Mouse (Mus musculus) heart, embryonic 16.5 days (tissue): ENCODE data around the gene Disp2. TPM values are rescaled to one million over a fixed set of nuclear protein-coding genes. Genes with fewer than 3 reads are reported as not detected.
A peak's percentile ranks its signal among the peaks of the same experiment; 100 is the strongest.

Experiments
- ATAC-seq: fragments of 200-750 bp; cut with Nextera tagmentation; replicated peaks from 2 replicates; pipeline ENCODE4 v1.8.0; 2017; ENCODE audit warnings: moderate number of reproducible peaks; ENCODE audit not compliant: insufficient read depth, low FRiP score; ENCODE audit errors: extremely low read depth
- H3K27ac ChIP-seq: fragments of 300-500 bp; sonication (generic); 2 replicates; pipeline ENCODE4 v1.5.1; 2014; ENCODE audit warnings: mild to moderate bottlenecking, low read length, control low read depth, moderate library complexity
- H3K27me3 ChIP-seq: fragments of 300-500 bp; sonication (generic); 2 replicates; pipeline ENCODE4 v1.6.1; 2014; ENCODE audit warnings: low read length, mixed read lengths; ENCODE audit not compliant: control insufficient read depth, insufficient read depth
- H3K36me3 ChIP-seq: fragments of 300-500 bp; sonication (generic); 2 replicates; pipeline ENCODE4 v1.6.1; 2014; ENCODE audit not compliant: control insufficient read depth, insufficient read depth
- H3K4me1 ChIP-seq: fragments of 300-500 bp; sonication (generic); 2 replicates; pipeline ENCODE4 v1.6.1; 2014; ENCODE audit warnings: low read length, mixed read lengths; ENCODE audit not compliant: control insufficient read depth, insufficient read depth
- H3K4me2 ChIP-seq: fragments of 300-500 bp; sonication (generic); 2 replicates; pipeline ENCODE4 v1.6.1; 2014; ENCODE audit warnings: low read depth, mild to moderate bottlenecking, control low read depth, low read length
- H3K4me3 ChIP-seq: fragments of 300-500 bp; sonication (generic); 2 replicates; pipeline ENCODE4 v1.5.1; 2014; ENCODE audit warnings: mild to moderate bottlenecking, control low read depth, low read length
- H3K9ac ChIP-seq: fragments of 300-500 bp; sonication (generic); 2 replicates; pipeline ENCODE4 v1.6.1; 2014; ENCODE audit warnings: low read length, control low read depth
- H3K9me3 ChIP-seq: fragments of 300-500 bp; sonication (generic); replicated peaks from 2 replicates; pipeline ENCODE4 v1.6.1; 2016; ENCODE audit warnings: low read length; ENCODE audit not compliant: control insufficient read depth
- WGBS: fragments of 180-500 bp; shearing (Covaris S2); extraction: QIAGEN DNeasy Blood & Tissue Kit; methylation state at CpG from one replicate; pipeline ENCODE4 v1.1.7; 2014; 5-methylcytosine and 5-hydroxymethylcytosine counted together
- polyA plus RNA-seq: library from polyadenylated mRNA; unstranded; fragments of >200 nt; fragmentation: Nextera tagmentation; extraction: Ambion mirVana; gene quantifications from 2 replicates; pipeline ENCODE4 v1.2.1, GENCODE M21; 2015

The Disp2 gene
- 0.10 and 0.24 TPM in 2 replicates for polyA plus RNA-seq

- Histone ChIP-seq H3K9ac (0 out of 2 replicates have a peak within 1 kb of the TSS, but pooled peaks have one; percentile 14), H3K4me3 (peak within 1 kb of the TSS; percentile 39), H3K27ac (no peak within 1 kb of the TSS), H3K4me1 (peaks cover 11% of the 10 kb centered on the region), H3K27me3 (no peaks in the 10 kb centered on the region; the same call in none of the 2 replicates), H3K9me3 (no peaks in the 10 kb centered on the region), H3K36me3 (no peaks in the 10 kb centered on the region), H3K4me2 (peak within 1 kb of the TSS; percentile 68)
- peak; percentile 83 for ATAC-seq
- WGBS: 12% methylated on average over 39 of the region's 39 CpGs
Observed at GRCm38 (mm10) chr2:118779504-118780480, at the start of gene Disp2. Gene Disp2, plus strand, starts transcription at chr2:118779719.

GRCm38 (mm10) chr2:118729816-118730621 is 49.5 kb upstream of the Disp2 start:
- H3K36me3 ChIP-seq: no peaks in the 10 kb centered on the region
- no peak overlapping the region for H3K9ac ChIP-seq
- no peak for ATAC-seq
- peaks cover 2% of the 10 kb centered on the region; the same call in 1 of the 2 replicates for H3K27me3 ChIP-seq
- no peak overlapping the region for H3K4me2 ChIP-seq
- 32% methylated on average over 8 of the region's 8 CpGs for WGBS
- no peak overlapping the region for H3K4me3 ChIP-seq
- no peaks in the 10 kb centered on the region for H3K9me3 ChIP-seq
- H3K27ac ChIP-seq: no peak overlapping the region
- peaks cover 28% of the 10 kb centered on the region for H3K4me1 ChIP-seq

DNA sequence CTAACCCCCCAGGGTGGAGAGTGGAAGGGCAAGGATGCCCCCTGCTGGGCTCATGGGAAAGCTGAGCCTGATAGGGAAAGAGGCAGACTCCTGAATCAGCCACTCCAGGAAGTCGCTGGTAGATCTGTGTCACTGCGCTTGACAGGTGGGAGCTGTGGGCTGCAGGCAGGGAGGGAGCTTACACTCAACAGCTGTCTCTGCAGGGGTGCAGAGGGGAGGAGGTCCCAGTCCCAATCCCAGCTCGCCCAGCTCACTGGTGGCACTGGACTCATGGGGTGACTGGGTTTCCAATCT is 49.0 kb upstream of the Disp2 start:
- peaks cover 2% of the 10 kb centered on the region; the same call in 1 of the 2 replicates for H3K27me3 ChIP-seq
- peak; percentile 58 for ATAC-seq

GRCm38 (mm10) chr2:118731981-118732380 is 47.5 kb upstream of the Disp2 start:
- no peak overlapping the region for H3K9ac ChIP-seq
- no peak overlapping the region for H3K4me2 ChIP-seq
- no peaks in the 10 kb centered on the region for H3K36me3 ChIP-seq
- no peak for ATAC-seq
- no peak overlapping the region for H3K27ac ChIP-seq
- WGBS: 74% methylated on average over 5 of the region's 5 CpGs
- H3K4me3 ChIP-seq: no peak overlapping the region
- no peaks in the 10 kb centered on the region for H3K9me3 ChIP-seq
- H3K27me3 ChIP-seq: peaks cover 2% of the 10 kb centered on the region; the same call in 1 of the 2 replicates
- H3K4me1 ChIP-seq: peaks cover 28% of the 10 kb centered on the region

More for the DNA sequence above, 49.0 kb upstream of the Disp2 start:
- no peaks in the 10 kb centered on the region for H3K36me3 ChIP-seq
- H3K27ac ChIP-seq: no peak overlapping the region
- H3K9ac ChIP-seq: no peak overlapping the region
- H3K9me3 ChIP-seq: no peaks in the 10 kb centered on the region
- no peak overlapping the region for H3K4me2 ChIP-seq
- no peak overlapping the region for H3K4me3 ChIP-seq
- 4% methylated on average over 3 of the region's 3 CpGs for WGBS
- peaks cover 28% of the 10 kb centered on the region for H3K4me1 ChIP-seq

DNA sequence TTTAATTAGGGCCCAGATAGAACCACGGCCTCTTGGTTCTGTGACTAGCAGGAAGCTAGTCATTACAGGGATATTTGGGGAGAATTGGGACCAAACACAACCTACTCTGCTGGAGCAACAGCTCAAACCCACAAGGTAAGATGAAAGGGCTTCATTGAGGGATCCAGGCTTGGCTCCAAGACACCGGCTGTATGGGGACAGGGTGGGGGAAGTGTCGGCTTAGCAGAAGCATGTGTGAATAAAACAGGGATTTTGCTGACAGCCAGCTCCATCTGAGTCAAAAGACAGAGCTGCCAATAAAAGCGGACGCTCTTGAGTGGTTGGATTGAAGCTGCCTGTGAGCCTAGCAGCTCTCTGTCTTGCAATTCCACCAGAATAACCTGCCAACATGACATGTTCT is 46.2 kb upstream of the Disp2 start:
- no peak for ATAC-seq
- Histone ChIP-seq H3K9ac (no peak overlapping the region), H3K4me3 (no peak overlapping the region), H3K27me3 (peaks cover 2% of the 10 kb centered on the region; the same call in 1 of the 2 replicates), H3K9me3 (no peaks in the 10 kb centered on the region), H3K27ac (no peak overlapping the region), H3K4me2 (no peak overlapping the region), H3K4me1 (peaks cover 22% of the 10 kb centered on the region), H3K36me3 (no peaks in the 10 kb centered on the region)
- WGBS: 43% methylated on average over 5 of the region's 5 CpGs

DNA sequence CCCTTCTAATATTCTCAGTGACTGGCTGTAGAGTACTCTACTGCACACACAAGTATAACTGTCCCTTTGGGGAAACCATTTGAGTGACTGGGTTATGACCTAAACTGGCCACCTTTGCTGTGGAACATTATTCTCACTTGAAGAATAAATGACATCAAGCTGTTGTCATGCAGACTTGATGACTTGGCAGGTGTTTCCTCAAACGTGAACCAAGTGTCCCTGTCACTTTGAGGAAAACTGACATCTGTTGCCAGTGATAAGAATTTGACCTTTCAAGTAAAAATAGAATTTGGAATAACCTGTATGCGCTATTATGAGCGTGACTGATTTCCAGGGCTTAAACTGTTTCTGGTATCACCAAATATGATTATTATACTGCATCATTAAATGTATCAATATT is 39.2 kb upstream of the Disp2 start:
- no peak for ATAC-seq
- Histone ChIP-seq H3K4me2 (no peak overlapping the region), H3K27ac (no peak overlapping the region), H3K36me3 (no peaks in the 10 kb centered on the region), H3K9me3 (no peaks in the 10 kb centered on the region), H3K9ac (no peak overlapping the region), H3K4me3 (no peak overlapping the region), H3K27me3 (peaks cover 2% of the 10 kb centered on the region; the same call in 1 of the 2 replicates), H3K4me1 (peaks cover 6% of the 10 kb centered on the region)
- WGBS: 47% methylated on average over 3 of the region's 3 CpGs

- Histone ChIP-seq H3K4me1 (peaks cover 6% of the 10 kb centered on the region), H3K4me2 (no peak overlapping the region), H3K27me3 (peaks cover 2% of the 10 kb centered on the region; the same call in 1 of the 2 replicates), H3K9ac (no peak overlapping the region), H3K36me3 (no peaks in the 10 kb centered on the region), H3K4me3 (no peak overlapping the region), H3K9me3 (no peaks in the 10 kb centered on the region), H3K27ac (no peak overlapping the region)
- no peak for ATAC-seq
- 62% methylated on average over 9 of the region's 9 CpGs for WGBS
Observed at GRCm38 (mm10) chr2:118741183-118741582, 38.3 kb upstream of the Disp2 start.

DNA sequence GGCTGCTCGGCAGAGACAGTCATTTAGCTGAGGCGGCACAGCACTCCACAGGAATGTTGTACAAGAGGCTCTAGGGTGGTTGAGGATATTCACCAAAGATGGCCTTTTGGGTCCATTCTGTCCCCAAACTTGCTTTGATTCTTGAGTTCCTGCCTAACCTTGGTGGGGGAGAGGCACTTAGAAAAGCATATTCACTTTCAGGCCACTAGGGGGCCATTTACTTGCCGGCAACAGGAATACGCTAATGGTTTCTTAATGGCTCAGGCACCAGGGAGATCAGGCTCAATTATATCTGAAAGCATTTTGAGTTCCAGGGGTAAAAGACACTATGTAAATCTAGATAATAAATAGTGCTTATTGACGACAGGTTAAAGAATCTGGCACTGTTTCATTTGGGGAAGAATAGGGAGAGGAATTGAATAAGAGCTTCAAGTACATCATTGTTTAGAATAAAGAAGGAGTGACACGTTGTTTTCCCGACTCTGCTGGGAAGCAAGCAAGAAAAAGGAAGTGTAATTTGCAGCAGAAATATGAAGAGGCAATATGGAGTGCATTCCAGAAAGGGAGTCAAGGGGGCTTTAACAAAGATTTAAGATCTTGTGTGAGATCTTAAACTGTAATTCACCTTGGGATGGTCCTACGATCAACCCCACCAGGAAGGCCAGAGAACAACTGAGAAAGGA is 36.1 kb upstream of the Disp2 start:
- no peak overlapping the region for H3K27ac ChIP-seq

More for the DNA sequence above, 36.1 kb upstream of the Disp2 start:
- no peak overlapping the region for H3K4me3 ChIP-seq
- no peak overlapping the region for H3K9ac ChIP-seq
- no peaks in the 10 kb centered on the region for H3K9me3 ChIP-seq
- H3K4me1 ChIP-seq: peaks cover 21% of the 10 kb centered on the region
- no peak for ATAC-seq
- 30% methylated on average over 8 of the region's 8 CpGs for WGBS
- H3K27me3 ChIP-seq: peaks cover 2% of the 10 kb centered on the region; the same call in 1 of the 2 replicates
- no peak overlapping the region for H3K4me2 ChIP-seq
- no peaks in the 10 kb centered on the region for H3K36me3 ChIP-seq
